Mouse (Mus musculus) CH12.LX (cell line): ENCODE measurements around the gene Txnip. TPM values are rescaled to one million over a fixed set of nuclear protein-coding genes. Genes with fewer than 3 reads are reported as not detected.
A peak's percentile ranks its signal among the peaks of the same experiment; 100 is the strongest.

Source experiments
- DNase-seq: peaks from one replicate; pipeline ENCODE4 v3.0.0-alpha.2; 2013; ENCODE audit errors: extremely low read depth
- H3K27ac ChIP-seq: 2 replicates; pipeline ENCODE4 v1.5.1; 2012; ENCODE audit warnings: low read depth, mild to moderate bottlenecking, control low read depth, moderate library complexity; ENCODE audit not compliant: insufficient read depth
- H3K27me3 ChIP-seq: replicated peaks from 2 replicates; pipeline ENCODE3; 2012; ENCODE audit warnings: inconsistent platforms
- H3K36me3 ChIP-seq, 2 experiments: replicated peaks in 1 of 2; 2 replicates each; pipeline versions ENCODE3 to v1.6.1; 2012; ENCODE audit warnings: inconsistent platforms in 1 of 2, low read length in 1 of 2, mild to moderate bottlenecking in 1 of 2, mixed read lengths in 1 of 2, moderate library complexity in 1 of 2; ENCODE audit not compliant: control insufficient read depth in 1 of 2, insufficient read depth in 1 of 2
- H3K4me1 ChIP-seq, 2 experiments: 2 replicates each; pipeline ENCODE4 v1.6.1; 2012; ENCODE audit warnings: inconsistent platforms in 1 of 2, moderate library complexity in 1 of 2; ENCODE audit not compliant: insufficient read depth in 2 of 2, control insufficient read depth in 1 of 2
- H3K4me2 ChIP-seq: 2 replicates; pipeline ENCODE4 v1.6.1; 2012; ENCODE audit warnings: low read depth, mild to moderate bottlenecking, control low read depth; ENCODE audit not compliant: poor library complexity, insufficient read depth, severe bottlenecking
- H3K4me3 ChIP-seq, 3 experiments: fragments of 150-350 bp in 1 of 3; sonication (generic) in 1 of 3; replicated peaks in 1 of 3; 2 replicates each; pipeline versions ENCODE3 to v1.5.1; 2011 to 2012; ENCODE audit warnings: low read depth in 2 of 3, low read length in 2 of 3, mild to moderate bottlenecking in 2 of 3, moderate library complexity in 2 of 3, control low read depth in 1 of 3, improper control_type of control experiment in 1 of 3, inconsistent platforms in 1 of 3, mixed read lengths in 1 of 3; ENCODE audit not compliant: poor library complexity in 1 of 3
- H3K79me2 ChIP-seq: replicated peaks from 2 replicates; pipeline ENCODE4 v1.6.1; 2012; ENCODE audit warnings: mild to moderate bottlenecking, moderate library complexity; ENCODE audit not compliant: control insufficient read depth, poor library complexity, insufficient read depth, severe bottlenecking; ENCODE audit errors: extremely low read depth
- H3K9ac ChIP-seq: 2 replicates; pipeline ENCODE4 v1.6.1; 2012; ENCODE audit warnings: low read depth, mild to moderate bottlenecking, control low read depth, moderate library complexity; ENCODE audit not compliant: insufficient read depth
- H3K9me3 ChIP-seq: replicated peaks from 2 replicates; pipeline ENCODE3; 2012; ENCODE audit warnings: low read length, inconsistent platforms, mixed read lengths
- BHLHE40 ChIP-seq: IDR thresholded peaks from 2 replicates; pipeline ENCODE4 v1.6.1; 2011; ENCODE audit warnings: mild to moderate bottlenecking, low read depth, low read length, improper control_type of control experiment
- CHD1 ChIP-seq: IDR thresholded peaks from 2 replicates; pipeline ENCODE4 v1.6.1; 2012; ENCODE audit warnings: low read depth, low read length, improper control_type of control experiment, inconsistent platforms
- CHD2 ChIP-seq: IDR thresholded peaks from 2 replicates; pipeline ENCODE4 v1.6.1; 2011; ENCODE audit warnings: low read length, improper control_type of control experiment
- CTCF ChIP-seq, 2 experiments: IDR thresholded peaks in 1 of 2; conservative IDR thresholded peaks in 1 of 2; 2 replicates each; pipeline ENCODE4 v1.5.1; 2011 to 2012; ENCODE audit warnings: low read depth in 2 of 2, low read length in 2 of 2, improper control_type of control experiment in 1 of 2, inconsistent platforms in 1 of 2, mild to moderate bottlenecking in 1 of 2, moderate library complexity in 1 of 2
- E2F4 ChIP-seq: IDR thresholded peaks from 2 replicates; pipeline ENCODE4 v1.6.1; 2011; ENCODE audit warnings: low read depth, low read length, improper control_type of control experiment; ENCODE audit not compliant: insufficient replicate concordance
- ELF1 ChIP-seq: IDR thresholded peaks from 2 replicates; pipeline ENCODE4 v1.6.1; 2014; ENCODE audit warnings: low read depth, mild to moderate bottlenecking, inconsistent platforms, low read length, improper control_type of control experiment
- EP300 ChIP-seq: IDR thresholded peaks from 2 replicates; pipeline ENCODE4 v1.6.1; 2011; ENCODE audit warnings: low read length, improper control_type of control experiment
- ETS1 ChIP-seq: conservative IDR thresholded peaks from 2 replicates; pipeline ENCODE4 v1.6.1; 2012; ENCODE audit warnings: low read depth, mild to moderate bottlenecking, inconsistent platforms, low read length, improper control_type of control experiment, moderate library complexity
- GABPA ChIP-seq: IDR thresholded peaks from 2 replicates; pipeline ENCODE4 v1.6.1; 2012; ENCODE audit warnings: low read depth, low read length, improper control_type of control experiment, inconsistent platforms; ENCODE audit not compliant: insufficient replicate concordance
- HCFC1 ChIP-seq: IDR thresholded peaks from 2 replicates; pipeline ENCODE4 v1.6.1; 2012; ENCODE audit warnings: low read depth, mild to moderate bottlenecking, inconsistent platforms, low read length, improper control_type of control experiment
- IRF4 ChIP-seq: IDR thresholded peaks from 2 replicates; pipeline ENCODE4 v1.6.1; 2014; ENCODE audit warnings: low read depth, mild to moderate bottlenecking, inconsistent platforms, low read length, improper control_type of control experiment
- JUN ChIP-seq: IDR thresholded peaks from 2 replicates; pipeline ENCODE4 v1.6.1; 2011; ENCODE audit warnings: low read depth, mild to moderate bottlenecking, low read length, improper control_type of control experiment, moderate library complexity; ENCODE audit not compliant: insufficient read depth
- KAT2A ChIP-seq: IDR thresholded peaks from 2 replicates; pipeline ENCODE4 v1.6.1; 2012; ENCODE audit warnings: low read length, improper control_type of control experiment, inconsistent platforms; ENCODE audit not compliant: insufficient replicate concordance
- MAFK ChIP-seq: IDR thresholded peaks from 2 replicates; pipeline ENCODE4 v1.6.1; 2011; ENCODE audit warnings: low read length, improper control_type of control experiment; ENCODE audit not compliant: insufficient replicate concordance
- MAX ChIP-seq: IDR thresholded peaks from 2 replicates; pipeline ENCODE4 v1.6.1; 2011; ENCODE audit warnings: low read length, improper control_type of control experiment
- MAZ ChIP-seq: IDR thresholded peaks from 2 replicates; pipeline ENCODE4 v1.6.1; 2012; ENCODE audit warnings: low read depth, mild to moderate bottlenecking, inconsistent platforms, low read length, improper control_type of control experiment, moderate library complexity
- MEF2A ChIP-seq: IDR thresholded peaks from 2 replicates; pipeline ENCODE4 v1.6.1; 2014; ENCODE audit warnings: low read depth, mild to moderate bottlenecking, inconsistent platforms, low read length, improper control_type of control experiment, borderline replicate concordance
- MXI1 ChIP-seq: IDR thresholded peaks from 2 replicates; pipeline ENCODE4 v1.6.1; 2011; ENCODE audit warnings: mild to moderate bottlenecking, low read depth, low read length, improper control_type of control experiment
- MYC ChIP-seq: IDR thresholded peaks from 2 replicates; pipeline ENCODE4 v1.6.1; 2011; ENCODE audit warnings: low read depth, mild to moderate bottlenecking, improper control_type of control experiment, low read length
- NELFE ChIP-seq: IDR thresholded peaks from 2 replicates; pipeline ENCODE4 v1.6.1; 2011; ENCODE audit warnings: low read depth, low read length, improper control_type of control experiment
- NRF1 ChIP-seq: IDR thresholded peaks from 2 replicates; pipeline ENCODE4 v1.6.1; 2014; ENCODE audit warnings: low read depth, mild to moderate bottlenecking, inconsistent platforms, low read length, improper control_type of control experiment, moderate library complexity
- PAX5 ChIP-seq: IDR thresholded peaks from 2 replicates; pipeline ENCODE4 v1.6.1; 2012; ENCODE audit warnings: low read length, inconsistent platforms, mixed read lengths
- POLR2A ChIP-seq: IDR thresholded peaks from 2 replicates; pipeline ENCODE4 v1.6.1; 2011; ENCODE audit warnings: low read depth, mild to moderate bottlenecking, improper control_type of control experiment, low read length
- POLR2AphosphoS2 ChIP-seq: IDR thresholded peaks from 2 replicates; pipeline ENCODE4 v1.6.1; 2011; ENCODE audit warnings: low read depth, low read length, improper control_type of control experiment
- RAD21 ChIP-seq: IDR thresholded peaks from 2 replicates; pipeline ENCODE4 v1.6.1; 2011; ENCODE audit warnings: low read depth, mild to moderate bottlenecking, low read length, improper control_type of control experiment, moderate library complexity
- RCOR1 ChIP-seq: conservative IDR thresholded peaks from 2 replicates; pipeline ENCODE4 v1.6.1; 2012; ENCODE audit warnings: low read depth, mild to moderate bottlenecking, inconsistent platforms, low read length, improper control_type of control experiment
- SIN3A ChIP-seq: IDR thresholded peaks from 2 replicates; pipeline ENCODE4 v1.6.1; 2012; ENCODE audit warnings: low read length, improper control_type of control experiment, inconsistent platforms
- SMC3 ChIP-seq: IDR thresholded peaks from 2 replicates; pipeline ENCODE4 v1.6.1; 2011; ENCODE audit warnings: low read depth, low read length, improper control_type of control experiment
- TBP ChIP-seq: conservative IDR thresholded peaks from 2 replicates; pipeline ENCODE4 v1.6.1; 2011; ENCODE audit warnings: low read depth, low read length, improper control_type of control experiment
- TCF12 ChIP-seq: IDR thresholded peaks from 2 replicates; pipeline ENCODE4 v1.6.1; 2014; ENCODE audit warnings: low read depth, mild to moderate bottlenecking, inconsistent platforms, low read length, improper control_type of control experiment
- UBTF ChIP-seq: IDR thresholded peaks from 2 replicates; pipeline ENCODE4 v1.6.1; 2012; ENCODE audit warnings: low read depth, mild to moderate bottlenecking, inconsistent platforms, low read length, improper control_type of control experiment, moderate library complexity
- USF1 ChIP-seq: IDR thresholded peaks from 2 replicates; pipeline ENCODE4 v1.6.1; 2014; ENCODE audit warnings: low read depth, mild to moderate bottlenecking, inconsistent platforms, low read length, improper control_type of control experiment
- USF2 ChIP-seq: conservative IDR thresholded peaks from 2 replicates; pipeline ENCODE4 v1.6.1; 2011; ENCODE audit warnings: low read depth, low read length, improper control_type of control experiment
- ZC3H11A ChIP-seq: IDR thresholded peaks from 2 replicates; pipeline ENCODE4 v1.6.1; 2012; ENCODE audit warnings: low read depth, mild to moderate bottlenecking, inconsistent platforms, low read length, improper control_type of control experiment
- ZKSCAN1 ChIP-seq: IDR thresholded peaks from 2 replicates; pipeline ENCODE4 v1.6.1; 2012; ENCODE audit warnings: low read depth, inconsistent platforms, low read length, improper control_type of control experiment, borderline replicate concordance
- ZMIZ1 ChIP-seq: IDR thresholded peaks from 2 replicates; pipeline ENCODE4 v1.6.1; 2012; ENCODE audit warnings: low read depth, mild to moderate bottlenecking, inconsistent platforms, low read length, improper control_type of control experiment
- ZNF384 ChIP-seq: IDR thresholded peaks from 2 replicates; pipeline ENCODE4 v1.6.1; 2012; ENCODE audit warnings: low read depth, low read length, improper control_type of control experiment, inconsistent platforms
- dilution Hi-C: fragments of 300-500 bp; cut with MboI; formaldehyde crosslinking; loops from 2 replicates; pipeline ENCODE4 v1.14.3; 2020; ENCODE audit warnings: low sequenced_read_pairs; ENCODE audit not compliant: extremely low pct_unique_long_range_greater_than_20kb, extremely low pct_ligation_motif_present
- in situ Hi-C: fragments of 300-500 bp; cut with MboI; formaldehyde crosslinking; loops from 3 replicates; pipeline ENCODE4 v1.14.3; 2019; ENCODE audit warnings: low sequenced_read_pairs, low pct_ligation_motif_present, low pct_unique_long_range_greater_than_20kb, mixed read lengths
- polyA plus RNA-seq: library from polyadenylated mRNA; unstranded; fragments of >175 nt; gene quantifications from 2 replicates; pipeline ENCODE4 v1.2.1, GENCODE M21; 2012; ENCODE audit warnings: low read depth; ENCODE audit not compliant: insufficient read length
- total RNA-seq, 2 experiments: library from RNA; depleted of rRNA; stranded (reverse); fragments of 300-350 nt in 1 of 2; fragments of >200 nt in 1 of 2; gene quantifications; 2 replicates each; pipeline ENCODE4 v1.2.3; 2012 to 2014

Gene Txnip
- total and polyA plus RNA-seq, 3 experiments = 41.8 to 220 (median 76.7) TPM

- no peak for TF ChIP-seq NELFE
- no peak for TF ChIP-seq E2F4
- peak; percentile 97 for TF ChIP-seq SMC3
- no peak for TF ChIP-seq USF1
- TF ChIP-seq TBP = no peak; the same call in 1 of the 2 replicates
- TF ChIP-seq CTCF (conservative IDR thresholded peaks at IDR 0.05 in 1 of 2, IDR thresholded peaks at IDR 0.05 in 1 of 2; ENCODE audit: low read depth in 2 of 2, low read length in 2 of 2) = peak; percentile 64 to 98
- no peak for TF ChIP-seq CHD2
- 0 out of 2 replicates have a peak, but pooled peaks have one; percentile 31 for TF ChIP-seq IRF4
- TF ChIP-seq EP300 = no peak
- no peak for TF ChIP-seq ZNF384
- TF ChIP-seq PAX5 = no peak
- no peak for TF ChIP-seq ZKSCAN1
- no peak for TF ChIP-seq POLR2A
- no peak for TF ChIP-seq MYC
- no peak for TF ChIP-seq ELF1
- TF ChIP-seq MEF2A = no peak
- TF ChIP-seq TCF12 = no peak
- TF ChIP-seq UBTF = no peak
- TF ChIP-seq JUN = no peak
- no peak for TF ChIP-seq RCOR1
- no peak for TF ChIP-seq GABPA
- no peak for TF ChIP-seq USF2
- no peak for TF ChIP-seq HCFC1
- TF ChIP-seq RAD21 = peak; percentile 94
- no peak for TF ChIP-seq KAT2A
- no peak for TF ChIP-seq MXI1
- TF ChIP-seq POLR2AphosphoS2 = no peak
- no peak for TF ChIP-seq SIN3A
- no peak for TF ChIP-seq MAX
- no peak for TF ChIP-seq MAZ
- no peak for TF ChIP-seq ETS1
- TF ChIP-seq ZC3H11A = peak; percentile 74
- TF ChIP-seq NRF1 = no peak
- TF ChIP-seq CHD1 = no peak
- no peak for TF ChIP-seq BHLHE40
- TF ChIP-seq MAFK = no peak
- TF ChIP-seq ZMIZ1 = no peak
- peaks cover 3% of the 10 kb centered on the region for H3K27me3 ChIP-seq
- in situ Hi-C loops (loop anchor here (25.0 kb wide), 1 partner anchor 260 kb away; the partner anchor contains the start of gene Fcgr1), dilution Hi-C loops (no loop called here)
- H3K36me3 ChIP-seq = no peaks in the 10 kb centered on the region
- H3K79me2 ChIP-seq = no peaks in the 10 kb centered on the region
- H3K9ac ChIP-seq = no peak overlapping the region
- H3K9me3 ChIP-seq = no peaks in the 10 kb centered on the region
- peaks cover 15 to 46% of the 10 kb centered on the region in 2 experiments for H3K4me1 ChIP-seq
- H3K4me3 ChIP-seq = no peak overlapping the region
- H3K4me2 ChIP-seq = peak overlapping the region; percentile 5; the same call in 1 of the 2 replicates
- peak; percentile 71 for DNase-seq
- peak overlapping the region; percentile 67 for H3K27ac ChIP-seq
Observed at GRCm38 (mm10) chr3:96547389-96547960, 10.3 kb upstream of the Txnip start.
